Mouse (Mus musculus): ENCODE measurements around the gene Adam17. TPM values are rescaled to one million over a fixed set of nuclear protein-coding genes. Genes with fewer than 3 reads are reported as not detected.
"Not testable (repeated sequence)": the region's sequence is repeated elsewhere in the genome, so short reads cannot be mapped to it uniquely, and the experiment has no call there.

Gene Adam17
- 28.6 and 35.2 TPM in 2 replicates for polyA plus RNA-seq (2016; fragmentation: Nextera tagmentation; extraction: Ambion mirVana)

DNA sequence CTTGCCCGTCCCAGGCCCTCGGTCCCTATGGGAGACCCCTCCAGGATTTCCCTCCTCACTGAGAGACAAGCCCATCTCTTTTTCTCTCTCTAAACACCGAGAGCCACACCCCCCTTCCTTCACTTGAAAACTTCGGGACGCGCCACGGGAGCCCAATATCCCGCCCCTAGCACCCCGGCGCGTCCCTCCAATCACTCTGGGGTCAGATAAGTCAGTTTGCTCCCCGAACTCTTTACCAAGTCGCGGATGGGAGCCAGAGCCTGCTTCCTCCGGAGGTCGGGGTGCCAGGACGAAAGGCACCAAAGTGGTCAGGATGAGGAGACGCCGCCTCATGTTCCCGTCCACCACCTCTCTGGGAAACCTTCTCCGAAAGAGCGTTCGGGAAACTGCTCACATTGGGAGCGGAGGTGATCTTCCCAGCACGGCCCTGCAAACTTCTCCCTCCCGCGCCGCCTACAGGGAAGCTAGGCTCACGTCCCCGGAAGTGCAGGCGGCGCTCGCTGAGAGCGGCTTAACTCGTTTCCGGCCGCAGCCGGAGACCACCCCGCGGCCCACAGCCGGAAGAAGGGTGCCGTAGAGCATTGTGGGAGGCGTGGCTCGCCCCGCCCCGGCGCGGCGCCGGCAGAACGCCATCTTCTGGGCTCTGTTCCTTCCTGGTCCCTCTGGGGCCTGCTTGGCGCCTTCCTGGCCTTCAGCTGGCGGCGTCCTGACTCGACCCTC is at the start of gene Adam17:
TSS of gene Adam17 (minus strand) at position 533 of the 720 bp plus-strand sequence.
- peak; percentile 97 for ATAC-seq (ENCODE audit: low FRiP score, low read depth)
- Histone ChIP-seq H3K4me2 (replicated peaks) (peak within 1 kb of the TSS; percentile 68), H3K4me3 (peak within 1 kb of the TSS; percentile 59), H3K27me3 (replicated peaks) (no peaks in the 10 kb centered on the region), H3K36me3 (no peaks in the 10 kb centered on the region), H3K9ac (peak within 1 kb of the TSS; percentile 78), H3K4me1 (peaks cover 4% of the 10 kb centered on the region; the same call in 1 of the 2 replicates), H3K9me3 (no peaks in the 10 kb centered on the region), H3K27ac (peak within 1 kb of the TSS; percentile 84)
- WGBS = under 1% methylated on average over 55 of the region's 55 CpGs

GRCm38 (mm10) chr12:21418621-21419131 is 45.2 kb upstream of the Adam17 start:
- no peaks in the 10 kb centered on the region for H3K27me3 ChIP-seq (replicated peaks)
- peaks cover 4% of the 10 kb centered on the region for H3K4me1 ChIP-seq
- no peak overlapping the region for H3K4me3 ChIP-seq
- H3K9me3 ChIP-seq = no peaks in the 10 kb centered on the region
- no peak overlapping the region; the same call in 1 of the 2 replicates for H3K9ac ChIP-seq
- H3K36me3 ChIP-seq = peaks cover 16% of the 10 kb centered on the region
- no peak overlapping the region for H3K27ac ChIP-seq
- ATAC-seq (ENCODE audit: low FRiP score, low read depth) = no peak
- H3K4me2 ChIP-seq (replicated peaks) = peak overlapping the region; percentile 64
- WGBS = 42% methylated on average over 10 of the region's 11 CpGs

GRCm38 (mm10) chr12:21418083-21418482 is 44.7 kb upstream of the Adam17 start:
- H3K27ac ChIP-seq = peak overlapping the region; percentile 57; the same call in 1 of the 2 replicates
- H3K9ac ChIP-seq = peak overlapping the region; percentile 68
- peak overlapping the region; percentile 86 for H3K4me3 ChIP-seq
- no peaks in the 10 kb centered on the region for H3K27me3 ChIP-seq (replicated peaks)
- ATAC-seq (ENCODE audit: low FRiP score, low read depth) = no peak
- peaks cover 5% of the 10 kb centered on the region; the same call in 1 of the 2 replicates for H3K9me3 ChIP-seq
- peak overlapping the region; percentile 64 for H3K4me2 ChIP-seq (replicated peaks)
- WGBS = 7% methylated on average over 10 of the region's 10 CpGs
- peaks cover 4% of the 10 kb centered on the region for H3K4me1 ChIP-seq
- peaks cover 22% of the 10 kb centered on the region for H3K36me3 ChIP-seq

GRCm38 (mm10) chr12:21417100-21418070 is 44.0 kb upstream of the Adam17 start, which contains the start of gene Ywhaq:
Gene Ywhaq (minus strand): TSS chr12:21417637.
- Histone ChIP-seq H3K4me2 (replicated peaks) (peak within 1 kb of the TSS; percentile 66), H3K36me3 (peaks cover 29% of the 10 kb centered on the region), H3K9me3 (peaks cover 12% of the 10 kb centered on the region), H3K4me3 (peak within 1 kb of the TSS; percentile 86), H3K27me3 (replicated peaks) (no peaks in the 10 kb centered on the region), H3K4me1 (peaks cover 4% of the 10 kb centered on the region), H3K9ac (peak within 1 kb of the TSS; percentile 97), H3K27ac (peak within 1 kb of the TSS; percentile 98)
- WGBS = under 1% methylated on average over 101 of the region's 103 CpGs
- peak; percentile 100 for ATAC-seq (ENCODE audit: low FRiP score, low read depth)

DNA sequence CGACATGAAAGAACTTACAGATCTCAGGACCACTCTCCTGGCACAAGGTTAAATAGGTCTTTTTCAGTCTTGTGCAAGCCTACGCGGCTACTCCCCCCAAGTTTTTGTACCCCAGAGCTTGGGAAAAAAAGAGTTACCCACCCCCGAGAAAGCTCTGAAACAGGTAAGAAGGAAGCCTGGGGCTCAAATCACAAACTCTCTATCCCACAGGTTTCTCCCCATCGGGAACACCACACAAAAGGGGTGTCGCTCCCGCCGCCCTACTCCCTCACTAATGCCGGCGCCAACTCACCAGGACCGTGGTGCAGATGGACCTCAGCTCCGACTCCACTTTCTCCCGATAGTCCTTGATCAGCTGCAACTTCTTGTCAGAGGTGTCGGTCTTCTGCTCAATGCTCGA is 43.1 kb upstream of the Adam17 start:
- peaks cover 37% of the 10 kb centered on the region for H3K36me3 ChIP-seq
- no peaks in the 10 kb centered on the region for H3K27me3 ChIP-seq (replicated peaks)
- peak overlapping the region; percentile 66 for H3K4me2 ChIP-seq (replicated peaks)
- WGBS = under 1% methylated on average over 14 of the region's 15 CpGs
- no peak overlapping the region; the same call in 1 of the 2 replicates for H3K27ac ChIP-seq
- ATAC-seq (ENCODE audit: low FRiP score, low read depth) = no peak
- peaks cover 4% of the 10 kb centered on the region for H3K4me1 ChIP-seq
- peak overlapping the region; percentile 86 for H3K4me3 ChIP-seq
- peaks cover 14% of the 10 kb centered on the region for H3K9me3 ChIP-seq
- H3K9ac ChIP-seq = peak overlapping the region; percentile 80

GRCm38 (mm10) chr12:21410620-21411019 is 37.2 kb upstream of the Adam17 start:
- no peak for ATAC-seq (ENCODE audit: low FRiP score, low read depth)
- WGBS = 96% methylated on average over 2 of the region's 2 CpGs
- no peak overlapping the region for H3K27ac ChIP-seq
- H3K36me3 ChIP-seq = peaks cover 87% of the 10 kb centered on the region
- no peak overlapping the region for H3K4me3 ChIP-seq
- peaks cover 4% of the 10 kb centered on the region for H3K4me1 ChIP-seq
- H3K27me3 ChIP-seq (replicated peaks) = no peaks in the 10 kb centered on the region
- H3K9me3 ChIP-seq = peaks cover 30% of the 10 kb centered on the region
- no peak overlapping the region for H3K9ac ChIP-seq
- no peak overlapping the region for H3K4me2 ChIP-seq (replicated peaks)

DNA sequence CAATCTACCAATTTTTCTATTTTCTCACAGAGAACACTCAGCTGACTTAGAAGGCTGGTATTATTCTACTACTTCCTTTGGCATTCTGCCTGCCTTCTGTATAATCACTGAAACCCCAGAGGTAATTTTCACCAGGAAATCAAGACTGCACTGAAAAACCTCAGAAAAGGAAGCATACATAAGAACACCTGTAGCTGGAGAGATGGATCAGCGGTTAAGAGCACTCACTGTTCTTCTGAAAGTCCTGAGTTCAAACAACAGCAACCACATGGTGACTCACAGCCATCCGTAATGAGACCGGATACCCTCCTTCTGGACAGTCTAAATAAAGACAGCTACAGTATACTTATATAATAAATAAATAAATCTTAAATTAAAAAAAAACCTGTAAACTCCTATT is 36.2 kb upstream of the Adam17 start:
- ATAC-seq (ENCODE audit: low FRiP score, low read depth) = no peak
- no peak overlapping the region for H3K4me2 ChIP-seq (replicated peaks)
- peaks cover 30% of the 10 kb centered on the region for H3K9me3 ChIP-seq
- H3K4me3 ChIP-seq = no peak overlapping the region
- H3K36me3 ChIP-seq = peaks cover 87% of the 10 kb centered on the region
- no peaks in the 10 kb centered on the region for H3K27me3 ChIP-seq (replicated peaks)
- WGBS = 100% methylated on average over 3 of the region's 3 CpGs
- H3K9ac ChIP-seq = no peak overlapping the region
- no peak overlapping the region for H3K27ac ChIP-seq
- H3K4me1 ChIP-seq = no peaks in the 10 kb centered on the region

- Histone ChIP-seq H3K9me3 (peaks cover 30% of the 10 kb centered on the region), H3K27me3 (replicated peaks) (no peaks in the 10 kb centered on the region), H3K9ac (no peak overlapping the region), H3K4me1 (no peaks in the 10 kb centered on the region), H3K4me2 (replicated peaks) (no peak overlapping the region), H3K4me3 (no peak overlapping the region), H3K36me3 (peaks cover 80% of the 10 kb centered on the region), H3K27ac (no peak overlapping the region)
- 98% methylated on average over 2 of the region's 2 CpGs for WGBS
- no peak for ATAC-seq (ENCODE audit: low FRiP score, low read depth)
These were observed 35.4 kb upstream of the Adam17 start for GRCm38 (mm10) chr12:21408789-21409367.

DNA sequence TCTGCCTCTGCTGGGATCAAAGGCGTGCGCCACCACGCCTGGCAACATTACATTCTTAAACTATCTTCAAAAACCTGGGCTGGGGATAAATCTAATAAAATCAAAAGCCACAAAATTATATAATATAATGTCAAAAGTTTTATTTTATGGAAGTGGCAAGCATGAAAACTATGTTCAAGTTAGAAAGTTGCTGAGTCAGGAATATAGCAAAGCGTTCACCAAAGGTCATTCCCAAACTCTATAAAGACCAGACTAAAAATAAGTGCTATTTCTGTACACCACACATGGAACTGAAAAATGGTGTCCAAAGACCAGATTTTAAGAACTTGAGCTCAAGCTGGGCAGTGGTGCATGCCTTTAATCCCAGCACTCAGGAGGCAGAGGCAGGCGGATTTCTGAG is 29.3 kb upstream of the Adam17 start:
- ATAC-seq (ENCODE audit: low FRiP score, low read depth) = no peak
- Histone ChIP-seq H3K9me3 (no peaks in the 10 kb centered on the region), H3K36me3 (peaks cover 28% of the 10 kb centered on the region), H3K4me3 (no peak overlapping the region), H3K4me2 (replicated peaks) (no peak overlapping the region), H3K4me1 (no peaks in the 10 kb centered on the region), H3K27ac (no peak overlapping the region), H3K27me3 (replicated peaks) (no peaks in the 10 kb centered on the region), H3K9ac (no peak overlapping the region)
- WGBS = over 99% methylated on average over 5 of the region's 5 CpGs

DNA sequence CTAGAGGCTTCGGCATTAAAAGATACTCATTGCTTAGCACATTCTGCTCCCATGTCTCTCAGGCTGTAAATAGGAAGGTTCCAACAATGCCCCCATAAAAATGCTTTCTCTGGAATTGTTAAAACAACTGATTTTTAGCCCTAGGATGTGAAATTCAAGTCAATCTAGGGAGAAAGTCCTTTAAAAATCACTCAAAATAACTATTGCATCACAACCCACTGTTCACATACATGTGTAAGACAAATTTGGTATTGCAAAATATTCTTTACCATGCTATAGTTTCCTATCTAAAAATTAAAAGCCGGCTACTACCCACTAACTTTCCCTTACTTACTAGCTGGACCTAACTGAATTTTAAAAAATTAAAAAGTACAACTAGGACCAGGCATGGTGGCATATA is 12.8 kb upstream of the Adam17 start:
- H3K4me1 ChIP-seq = no peaks in the 10 kb centered on the region
- H3K9me3 ChIP-seq = no peaks in the 10 kb centered on the region
- H3K27ac ChIP-seq = no peak overlapping the region
- no peak overlapping the region for H3K4me3 ChIP-seq
- 95% methylated on average over 2 of the region's 2 CpGs for WGBS
- no peak overlapping the region for H3K9ac ChIP-seq
- H3K36me3 ChIP-seq = peaks cover 34% of the 10 kb centered on the region
- no peaks in the 10 kb centered on the region for H3K27me3 ChIP-seq (replicated peaks)
- ATAC-seq (ENCODE audit: low FRiP score, low read depth) = no peak
- H3K4me2 ChIP-seq (replicated peaks) = no peak overlapping the region

DNA sequence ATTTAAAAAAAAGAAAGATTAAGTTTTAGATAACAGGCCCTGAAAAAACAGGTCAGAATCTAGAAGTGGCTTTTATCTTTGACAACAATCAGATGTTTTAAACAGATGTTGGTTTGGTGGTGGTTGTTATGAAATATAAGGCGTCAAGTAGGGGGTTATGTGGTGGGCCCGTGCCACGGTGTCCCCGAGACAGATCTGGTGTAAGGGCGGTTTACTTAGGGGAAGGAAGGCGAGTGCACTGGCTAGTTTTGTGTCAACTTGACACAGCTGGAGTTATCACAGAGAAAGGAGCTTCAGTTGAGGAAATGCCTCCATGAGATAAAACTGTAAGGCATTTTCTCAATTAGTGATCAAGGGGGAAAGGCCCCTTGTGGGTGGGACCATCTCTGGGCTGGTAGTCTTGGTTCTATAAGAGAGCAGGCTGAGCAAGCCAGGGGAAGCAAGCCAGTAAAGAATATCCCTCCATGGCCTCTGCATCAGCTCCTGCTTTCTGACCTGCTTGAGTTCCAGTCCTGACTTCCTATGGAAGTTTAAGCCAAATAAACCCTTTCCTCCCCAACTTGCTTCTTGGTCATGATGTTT is 5.4 kb upstream of the Adam17 start:
- ATAC-seq (ENCODE audit: low FRiP score, low read depth); H3K27ac ChIP-seq: not testable (repeated sequence)
- 90% methylated on average over 6 of the region's 6 CpGs for WGBS

More for the DNA sequence above, 5.4 kb upstream of the Adam17 start:
- not testable (repeated sequence) for H3K4me3 ChIP-seq; H3K4me1 ChIP-seq; H3K9ac ChIP-seq; H3K36me3 ChIP-seq; H3K4me2 ChIP-seq (replicated peaks); H3K9me3 ChIP-seq; H3K27me3 ChIP-seq (replicated peaks)

Data from neural tube, embryonic 12.5 days (tissue).